Mouse (Mus musculus): Measurements from ENCODE around the gene Wnt5a. TPM values are rescaled to one million over a fixed set of nuclear protein-coding genes. Genes with fewer than 3 reads are reported as not detected.

The Wnt5a gene
- total RNA-seq (2014; rRNA removed) (6.8 and 11.4 TPM in 2 replicates), polyA plus RNA-seq (2015; fragmentation: Nextera tagmentation; extraction: Ambion mirVana) (7.3 and 14.3 TPM in 2 replicates)

- Histone ChIP-seq H3K4me2 (ENCODE audit: low read depth) (peak within 1 kb of the TSS; percentile 94), H3K36me3 (ENCODE audit: insufficient read depth) (no peaks in the 10 kb centered on the region), H3K27me3 (ENCODE audit: insufficient read depth, low read length) (peaks cover 25% of the 10 kb centered on the region), H3K9ac (peak within 1 kb of the TSS; percentile 48), H3K4me3 (ENCODE audit: low read depth, low read length) (peak within 1 kb of the TSS; percentile 47), H3K27ac (ENCODE audit: low read depth, low read length) (peak within 1 kb of the TSS; percentile 64), H3K9me3 (ENCODE audit: low read length) (no peaks in the 10 kb centered on the region), H3K4me1 (ENCODE audit: insufficient read depth) (peaks cover 4% of the 10 kb centered on the region; the same call in 1 of the 2 replicates)
- ATAC-seq, result peak; percentile 33
- DNase-seq, result peak; percentile 53
- TF ChIP-seq CTCF (IDR thresholded peaks at IDR 0.05; ENCODE audit: low read depth), result no peak
- 2% methylated on average over 53 of the region's 53 CpGs for WGBS
These were observed at the start of gene Wnt5a for GRCm38 (mm10) chr14:28504101-28505050. Gene Wnt5a, plus strand, starts transcription at chr14:28504750.

- H3K4me1 ChIP-seq (ENCODE audit: insufficient read depth), result no peaks in the 10 kb centered on the region
- no peak for DNase-seq
- TF ChIP-seq CTCF (IDR thresholded peaks at IDR 0.05; ENCODE audit: low read depth), result no peak
- 44% methylated on average over 7 of the region's 7 CpGs for WGBS
- H3K4me2 ChIP-seq (ENCODE audit: low read depth), result no peak overlapping the region
- H3K4me3 ChIP-seq (ENCODE audit: low read depth, low read length), result no peak overlapping the region
- H3K36me3 ChIP-seq (ENCODE audit: insufficient read depth), result no peaks in the 10 kb centered on the region
- no peak for ATAC-seq
- no peaks in the 10 kb centered on the region for H3K27me3 ChIP-seq (ENCODE audit: insufficient read depth, low read length)
- H3K27ac ChIP-seq (ENCODE audit: low read depth, low read length), result no peak overlapping the region
- H3K9ac ChIP-seq, result no peak overlapping the region
- no peaks in the 10 kb centered on the region for H3K9me3 ChIP-seq (ENCODE audit: low read length)
These were observed 48.0 kb upstream of the Wnt5a start for GRCm38 (mm10) chr14:28456372-28457076.

DNA sequence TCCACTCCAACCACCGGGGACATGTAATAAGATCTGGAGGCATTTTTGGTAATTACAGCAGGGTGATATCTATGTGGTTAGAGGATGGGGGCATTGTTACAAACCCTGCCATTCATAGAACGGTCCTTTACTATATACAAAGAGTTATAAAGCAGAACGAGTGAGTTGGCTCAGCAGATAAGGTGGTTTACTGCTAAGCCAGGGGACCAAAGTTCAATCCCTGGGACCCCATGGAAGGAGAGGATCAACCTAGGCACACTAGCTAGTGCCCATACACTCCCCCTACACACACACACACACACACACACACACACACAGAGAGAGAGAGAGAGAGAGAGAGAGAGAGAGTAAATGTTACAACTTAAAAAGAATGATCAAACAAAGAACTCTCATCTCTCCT is 47.1 kb upstream of the Wnt5a start:
- no peaks in the 10 kb centered on the region for H3K36me3 ChIP-seq (ENCODE audit: insufficient read depth)
- WGBS, result 74% methylated on average over 3 of the region's 3 CpGs
- no peaks in the 10 kb centered on the region for H3K27me3 ChIP-seq (ENCODE audit: insufficient read depth, low read length)
- H3K4me2 ChIP-seq (ENCODE audit: low read depth), result no peak overlapping the region
- no peak overlapping the region for H3K9ac ChIP-seq
- no peak overlapping the region for H3K27ac ChIP-seq (ENCODE audit: low read depth, low read length)
- DNase-seq (no peak), ATAC-seq (no peak)
- no peaks in the 10 kb centered on the region for H3K4me1 ChIP-seq (ENCODE audit: insufficient read depth)
- H3K4me3 ChIP-seq (ENCODE audit: low read depth, low read length), result no peak overlapping the region
- no peak for TF ChIP-seq CTCF (IDR thresholded peaks at IDR 0.05; ENCODE audit: low read depth)
- no peaks in the 10 kb centered on the region for H3K9me3 ChIP-seq (ENCODE audit: low read length)

- no peak for DNase-seq
- no peak overlapping the region for H3K4me3 ChIP-seq (ENCODE audit: low read depth, low read length)
- TF ChIP-seq CTCF (IDR thresholded peaks at IDR 0.05; ENCODE audit: low read depth), result no peak
- ATAC-seq, result no peak
- H3K27ac ChIP-seq (ENCODE audit: low read depth, low read length), result no peak overlapping the region
- H3K9ac ChIP-seq, result no peak overlapping the region
- H3K4me2 ChIP-seq (ENCODE audit: low read depth), result no peak overlapping the region
- no peaks in the 10 kb centered on the region; the same call in 1 of the 2 replicates for H3K27me3 ChIP-seq (ENCODE audit: insufficient read depth, low read length)
- H3K36me3 ChIP-seq (ENCODE audit: insufficient read depth), result no peaks in the 10 kb centered on the region
- 17% methylated on average over 5 of the region's 5 CpGs for WGBS
- H3K9me3 ChIP-seq (ENCODE audit: low read length), result no peaks in the 10 kb centered on the region
- H3K4me1 ChIP-seq (ENCODE audit: insufficient read depth), result no peaks in the 10 kb centered on the region
These were observed 36.6 kb upstream of the Wnt5a start for GRCm38 (mm10) chr14:28467956-28468355.

- WGBS, result 52% methylated on average over 4 of the region's 4 CpGs
- H3K27me3 ChIP-seq (ENCODE audit: insufficient read depth, low read length), result no peaks in the 10 kb centered on the region; the same call in 1 of the 2 replicates
- DNase-seq (no peak), ATAC-seq (no peak)
- no peaks in the 10 kb centered on the region for H3K36me3 ChIP-seq (ENCODE audit: insufficient read depth)
- TF ChIP-seq CTCF (IDR thresholded peaks at IDR 0.05; ENCODE audit: low read depth), result no peak
- 0 out of 2 replicates have a peak, but pooled peaks cover 1% of the 10 kb centered on the region for H3K4me1 ChIP-seq (ENCODE audit: insufficient read depth)
- no peak overlapping the region for H3K4me3 ChIP-seq (ENCODE audit: low read depth, low read length)
- no peak overlapping the region for H3K4me2 ChIP-seq (ENCODE audit: low read depth)
- no peak overlapping the region for H3K27ac ChIP-seq (ENCODE audit: low read depth, low read length)
- no peaks in the 10 kb centered on the region for H3K9me3 ChIP-seq (ENCODE audit: low read length)
- H3K9ac ChIP-seq, result no peak overlapping the region
These were observed 34.9 kb upstream of the Wnt5a start for GRCm38 (mm10) chr14:28469696-28470095.

GRCm38 (mm10) chr14:28470212-28470611 is 34.3 kb upstream of the Wnt5a start:
- Histone ChIP-seq H3K4me1 (ENCODE audit: insufficient read depth) (peaks cover 7% of the 10 kb centered on the region; the same call in 1 of the 2 replicates), H3K9me3 (ENCODE audit: low read length) (no peaks in the 10 kb centered on the region)

More at GRCm38 (mm10) chr14:28470212-28470611, 34.3 kb upstream of the Wnt5a start:
- H3K9ac ChIP-seq, result no peak overlapping the region
- H3K27me3 ChIP-seq (ENCODE audit: insufficient read depth, low read length), result no peaks in the 10 kb centered on the region; the same call in 1 of the 2 replicates
- no peak for TF ChIP-seq CTCF (IDR thresholded peaks at IDR 0.05; ENCODE audit: low read depth)
- H3K27ac ChIP-seq (ENCODE audit: low read depth, low read length), result no peak overlapping the region
- no peak overlapping the region for H3K4me2 ChIP-seq (ENCODE audit: low read depth)
- whole genome bisulfite sequencing, result 68% methylated on average over 6 of the region's 6 CpGs
- H3K4me3 ChIP-seq (ENCODE audit: low read depth, low read length), result no peak overlapping the region
- DNase-seq, result no peak
- no peaks in the 10 kb centered on the region for H3K36me3 ChIP-seq (ENCODE audit: insufficient read depth)
- ATAC-seq, result no peak
